Mouse (Mus musculus): ENCODE data around the gene Asic2. TPM values are rescaled to one million over a fixed set of nuclear protein-coding genes. Genes with fewer than 3 reads are reported as not detected.

The Asic2 gene
- total RNA-seq, 2 experiments from 2014 or later, result 78.0 to 80.2 TPM

GRCm38 (mm10) chr11:81965653-81966625 lies 2.3 kb downstream of the Asic2 start:
- intact Hi-C loops (cut with DNase I), result loop anchor here (5.0 kb wide), 2 partner anchors 164 to 329 kb away; no protein-coding TSS in a partner anchor

DNA sequence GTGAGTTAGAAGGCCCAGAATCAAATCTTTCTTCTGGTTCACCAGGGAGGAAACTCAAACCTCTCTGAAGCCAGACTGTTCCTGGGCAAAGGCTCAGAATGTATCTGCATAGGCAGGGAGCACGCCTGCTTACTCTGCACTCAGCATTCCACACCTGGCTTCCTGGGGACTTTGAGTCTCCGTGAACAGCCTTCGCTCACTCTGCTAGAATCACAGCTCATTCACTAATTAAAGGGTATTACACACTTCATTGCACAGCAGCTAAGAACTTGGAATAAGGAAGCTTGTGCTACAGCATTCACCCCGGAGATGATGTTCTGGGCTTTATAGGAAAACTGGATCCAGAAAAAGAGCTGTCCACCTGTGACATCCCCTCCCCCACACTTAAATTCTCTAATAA lies 3.7 kb downstream of the Asic2 start:
- intact Hi-C loops (cut with DNase I), result no loop called here
- no peak for DNase-seq (ENCODE audit: low spot score in 2 of 2)

More at GRCm38 (mm10) chr11:81965653-81966625, 2.3 kb downstream of the Asic2 start:
- DNase-seq (ENCODE audit: low spot score in 2 of 2), result peak; percentile 40 to 53

DNA sequence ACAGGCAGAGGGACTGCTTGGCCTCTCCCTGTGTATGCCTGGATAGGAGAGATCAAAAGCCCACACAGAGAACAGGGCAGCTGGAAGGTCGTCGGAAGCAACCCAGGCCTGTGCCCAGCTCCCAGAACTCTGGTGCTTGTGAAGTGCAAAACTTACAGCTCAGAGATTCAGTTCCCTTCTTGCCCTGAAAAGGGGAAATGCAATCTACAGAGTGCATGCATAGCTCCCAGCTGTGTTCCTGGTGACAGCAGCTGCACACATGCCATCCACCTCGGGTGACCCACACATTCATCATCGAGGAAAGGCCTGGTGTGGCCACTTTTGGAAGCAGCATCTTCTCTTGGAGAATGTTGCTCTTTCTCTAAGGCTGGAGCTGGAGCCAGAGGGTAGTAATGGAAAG lies 13.9 kb downstream of the Asic2 start:
- intact Hi-C loops (cut with DNase I), result no loop called here

DNA sequence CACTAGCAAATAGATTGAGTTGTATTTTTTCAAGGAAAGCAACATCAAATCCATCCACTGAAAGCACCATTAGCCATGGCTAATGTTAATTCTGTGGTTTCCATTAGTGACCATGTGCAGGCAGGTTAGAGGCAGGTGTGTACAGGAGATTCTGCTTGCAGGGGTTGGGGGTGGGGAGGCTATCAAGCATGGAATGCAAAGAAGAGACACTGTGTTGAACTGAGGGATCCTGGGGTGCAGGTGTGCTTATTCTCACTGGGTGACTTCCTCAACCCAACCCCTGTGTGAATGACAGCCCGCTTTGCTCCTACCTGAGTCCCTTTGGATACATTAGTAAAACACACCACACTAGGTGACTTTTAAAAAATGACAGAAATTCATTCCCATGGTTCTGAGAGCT lies 20.2 kb downstream of the Asic2 start:
- no peak for DNase-seq (ENCODE audit: low spot score in 2 of 2)
- intact Hi-C loops (cut with DNase I), result no loop called here

More for the DNA sequence above, 13.9 kb downstream of the Asic2 start:
- no peak for DNase-seq (ENCODE audit: low spot score in 2 of 2)

DNA sequence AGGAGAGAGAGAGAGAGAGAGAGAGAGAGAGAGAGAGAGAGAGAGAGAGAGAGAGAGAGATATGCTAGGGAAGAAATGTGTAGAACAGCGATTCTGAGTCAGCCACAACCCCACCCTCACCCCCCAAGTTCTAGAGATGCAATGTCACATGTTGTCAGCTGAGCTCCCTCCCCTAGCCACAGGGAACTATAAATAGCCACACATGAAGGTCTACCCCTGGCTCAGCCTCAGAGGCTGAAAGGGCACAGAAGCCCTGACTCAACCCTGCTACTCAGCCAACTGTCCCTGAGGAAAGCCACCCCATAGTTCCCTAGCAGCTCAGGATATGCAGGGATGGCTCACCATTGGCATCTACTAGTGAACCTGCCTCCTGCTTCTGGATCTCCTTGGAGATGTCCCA lies 26.1 kb downstream of the Asic2 start:
- intact Hi-C loops (cut with DNase I), result no loop called here
- DNase-seq (ENCODE audit: low spot score in 2 of 2), result peak in 1 of 2 experiments; percentile 14

GRCm38 (mm10) chr11:81940988-81941387 lies 27.3 kb downstream of the Asic2 start:
- DNase-seq (ENCODE audit: low spot score in 2 of 2), result peak; percentile 27 to 37
- intact Hi-C loops (cut with DNase I), result no loop called here

- no peak for DNase-seq (ENCODE audit: low spot score in 2 of 2)
- intact Hi-C loops (cut with DNase I), result no loop called here
Observed at GRCm38 (mm10) chr11:81937516-81937915, 30.7 kb downstream of the Asic2 start.

DNA sequence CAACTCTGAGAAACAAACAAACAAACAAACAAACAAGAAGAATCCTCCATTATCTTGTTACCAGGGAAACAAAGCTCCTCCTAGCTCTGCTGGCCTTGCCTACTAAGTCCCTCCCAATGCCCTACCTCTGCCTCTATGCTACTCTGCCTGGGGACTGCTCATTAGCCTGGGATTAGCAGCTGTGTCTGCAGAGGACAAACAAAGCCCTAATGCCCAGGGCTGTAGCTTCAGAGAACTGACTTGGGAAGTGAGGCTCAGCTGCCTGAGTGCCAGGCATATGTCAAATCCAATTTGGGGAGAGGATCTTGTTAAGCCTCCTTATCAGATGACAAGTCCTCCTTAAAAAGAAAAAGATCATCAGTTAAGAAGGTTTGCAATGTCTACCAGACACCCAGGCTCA lies 41.9 kb downstream of the Asic2 start:
- intact Hi-C loops (cut with DNase I), result no loop called here
- DNase-seq (ENCODE audit: low spot score in 2 of 2), result no peak

GRCm38 (mm10) chr11:81923626-81924025 lies 44.6 kb downstream of the Asic2 start:
- intact Hi-C loops (cut with DNase I), result no loop called here
- no peak for DNase-seq (ENCODE audit: low spot score in 2 of 2)

DNA sequence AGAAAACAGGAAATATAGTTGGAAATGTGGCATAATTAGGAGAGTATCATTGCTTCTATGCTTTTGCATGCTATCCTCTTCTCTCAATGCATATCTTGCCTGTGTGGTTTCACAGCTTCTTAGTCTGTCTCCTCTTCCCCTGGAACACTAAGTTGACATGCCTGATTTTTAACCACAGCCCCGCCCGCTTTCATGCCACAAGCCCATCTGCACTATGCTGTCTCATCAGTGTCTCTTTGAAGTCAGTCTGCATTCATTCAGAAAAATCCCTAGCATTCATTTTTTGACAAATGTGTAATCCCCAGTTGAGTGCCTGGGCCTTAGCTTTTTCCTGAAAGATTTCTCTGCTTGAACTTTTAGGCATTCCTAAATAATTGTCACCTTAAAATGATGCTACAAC lies 45.2 kb downstream of the Asic2 start:
- intact Hi-C loops (cut with DNase I), result no loop called here
- no peak for DNase-seq (ENCODE audit: low spot score in 2 of 2)

- intact Hi-C loops (cut with DNase I), result no loop called here
- no peak for DNase-seq (ENCODE audit: low spot score in 2 of 2)
Observed at GRCm38 (mm10) chr11:81915501-81915900, 52.8 kb downstream of the Asic2 start.

DNA sequence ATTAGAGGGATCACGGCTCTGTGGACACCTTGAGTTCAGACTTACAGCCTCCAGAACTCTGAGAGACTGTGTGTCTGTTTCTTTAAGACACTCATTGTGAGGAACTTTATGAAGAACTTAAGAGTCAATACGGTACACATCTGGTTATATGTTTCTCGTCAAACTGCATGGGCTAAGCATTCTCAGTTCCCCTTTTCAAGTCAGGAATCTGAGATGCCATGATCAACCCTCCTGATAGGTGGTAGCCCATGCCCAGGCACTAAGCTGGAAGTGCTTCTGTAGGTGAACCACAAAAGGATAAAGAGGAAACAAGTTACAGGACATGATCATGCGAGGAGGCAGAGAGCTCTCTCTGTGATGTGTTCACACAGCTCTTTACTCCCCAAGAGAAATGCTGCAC lies 55.2 kb downstream of the Asic2 start:
- no peak for DNase-seq (ENCODE audit: low spot score in 2 of 2)
- intact Hi-C loops (cut with DNase I), result no loop called here

DNA sequence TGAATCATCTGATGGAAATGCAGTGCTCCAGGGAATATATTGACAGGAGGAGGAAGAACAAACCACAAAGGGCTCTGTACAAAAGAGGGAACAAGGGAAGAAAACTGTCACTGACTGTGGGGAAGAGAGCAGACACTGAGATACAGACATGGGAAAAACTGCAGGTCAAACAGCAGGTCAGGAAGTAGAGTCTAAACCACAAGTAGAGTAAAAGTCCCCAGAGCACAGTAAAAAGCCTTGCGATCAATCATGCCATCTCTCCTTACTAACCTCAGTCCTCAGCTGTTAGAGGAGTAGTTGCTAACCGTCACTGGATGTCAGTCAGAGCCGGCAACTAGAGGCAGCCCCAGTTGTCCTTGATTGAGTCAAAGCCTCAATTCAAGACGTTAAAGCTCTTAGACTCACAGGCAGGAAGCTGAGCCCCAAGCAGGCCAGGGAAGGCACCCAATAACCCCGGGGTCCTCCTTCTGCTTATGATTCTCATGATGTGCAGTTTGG lies 58.8 kb downstream of the Asic2 start:
- no peak for DNase-seq (ENCODE audit: low spot score in 2 of 2)
- intact Hi-C loops (cut with DNase I), result no loop called here

- DNase-seq (ENCODE audit: low spot score in 2 of 2), result no peak
- intact Hi-C loops (cut with DNase I), result no loop called here
Observed at GRCm38 (mm10) chr11:81908760-81909159, 59.5 kb downstream of the Asic2 start.

DNA sequence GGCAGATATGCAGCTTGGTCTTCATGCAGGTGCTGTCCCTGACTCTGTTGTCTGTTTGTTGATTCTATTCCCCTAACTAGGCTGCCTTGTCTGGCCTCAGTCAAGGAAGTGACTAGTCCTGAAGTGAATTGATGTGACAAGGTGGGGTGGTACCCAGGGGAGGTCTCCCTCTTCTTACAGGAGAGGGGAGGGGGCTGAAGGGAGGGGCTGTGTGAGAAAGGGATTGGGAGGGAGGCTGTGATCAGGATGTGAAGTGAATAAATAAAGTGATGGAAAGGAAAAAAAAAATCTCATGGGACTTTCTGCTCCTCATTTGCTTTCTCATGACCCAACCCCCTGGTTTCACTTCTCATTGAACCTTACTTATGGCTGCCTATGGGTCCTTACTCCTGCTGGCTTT lies 65.9 kb downstream of the Asic2 start:
- intact Hi-C loops (cut with DNase I), result no loop called here
- DNase-seq (ENCODE audit: low spot score in 2 of 2), result no peak

- peak; percentile 43 to 46 for DNase-seq (ENCODE audit: low spot score in 2 of 2)
- intact Hi-C loops (cut with DNase I), result no loop called here
Observed at GRCm38 (mm10) chr11:81897547-81898354, 70.5 kb downstream of the Asic2 start.

DNA sequence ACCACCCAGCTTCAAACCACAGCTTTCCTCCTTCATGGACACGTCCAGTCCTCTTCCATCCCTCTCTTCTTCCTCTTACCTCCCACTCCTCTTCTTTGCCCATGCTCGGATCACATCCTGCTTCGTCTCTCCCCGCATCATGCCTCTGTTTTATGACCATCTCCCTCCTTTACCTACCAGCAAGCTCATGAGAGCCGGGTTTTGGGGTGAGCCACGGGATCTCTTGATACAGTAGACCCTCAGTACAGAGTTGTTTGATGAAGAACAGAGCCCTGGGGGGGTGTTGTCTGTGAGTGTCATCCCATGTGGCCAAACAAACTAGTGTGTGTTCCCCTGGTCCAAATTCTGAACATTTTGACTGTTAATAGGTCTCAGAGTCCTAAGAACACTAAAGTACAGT lies 71.7 kb downstream of the Asic2 start:
- DNase-seq (ENCODE audit: low spot score in 2 of 2), result no peak
- intact Hi-C loops (cut with DNase I), result no loop called here

- intact Hi-C loops (cut with DNase I), result no loop called here
- DNase-seq (ENCODE audit: low spot score in 2 of 2), result no peak
Observed at GRCm38 (mm10) chr11:81871506-81872213, 96.6 kb downstream of the Asic2 start.

DNA sequence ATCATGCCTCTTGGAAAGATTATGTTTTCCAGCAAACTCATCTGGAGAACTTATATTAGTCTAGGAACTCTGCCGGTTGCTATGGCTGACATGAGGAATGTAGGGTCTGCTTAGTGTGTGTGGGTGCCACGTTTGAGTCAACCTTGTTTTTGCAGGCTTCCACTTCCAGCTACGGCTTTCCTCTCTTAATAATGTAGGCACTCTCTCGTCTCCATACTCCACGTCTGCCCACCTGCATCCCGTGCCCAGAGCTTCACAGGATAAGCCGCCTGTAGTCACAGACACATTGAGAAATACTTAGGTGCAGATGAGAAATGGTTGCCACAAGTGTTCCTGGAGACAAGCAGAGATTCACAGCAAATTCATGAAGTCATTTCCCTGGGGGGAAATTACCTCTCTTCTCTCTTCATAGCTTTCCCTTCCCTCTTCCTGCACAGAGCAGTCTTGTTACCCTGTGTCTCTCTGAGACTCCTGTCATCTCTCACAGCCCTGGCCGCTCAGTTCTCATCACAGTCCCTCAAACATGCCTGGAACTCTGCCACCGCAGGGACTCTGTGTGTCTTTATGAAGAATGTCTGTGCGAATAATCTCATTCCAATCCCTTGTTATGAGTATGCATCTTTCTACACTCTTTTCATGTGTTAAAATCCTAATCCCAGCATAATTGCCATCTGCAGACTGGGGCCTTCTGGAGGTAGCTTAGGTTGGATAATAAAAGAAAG lies 102.4 kb downstream of the Asic2 start:
- DNase-seq (ENCODE audit: low spot score in 2 of 2), result peak; percentile 22 to 62
- intact Hi-C loops (cut with DNase I), result no loop called here
